Comparison of ENCODE assay signal across 9 mouse cellular contexts in genomic region chr2:164787032-164787431, GRCm38 (mm10). TPM values are rescaled to one million over a fixed set of nuclear protein-coding genes. Genes with fewer than 3 reads are reported as not detected.
DNase-seq lines count a peak whose midpoint lies in the region; ATAC-seq and TF ChIP-seq lines count a peak whose summit lies in the region.
"Had no signal": no experiment of that assay in that cellular context is flagged by ENCODE, and none has a peak within 500 bp of the region (broad histone marks: within the 10 kb centered on the region; RNA-seq: fewer than 3 reads in every experiment).

No protein-coding gene starts in this region.

- no peaks in the 10 kb centered on the region for H3K9me3 ChIP-seq in midbrain, embryonic 10.5 days (replicated peaks)
- no peaks in the 10 kb centered on the region for H3K9me3 ChIP-seq in midbrain, embryonic 11.5 days (ENCODE audit: control insufficient read depth, low read length)
- H3K9me3 ChIP-seq in heart, postnatal 0 days (replicated peaks; ENCODE audit: control insufficient read depth, low read length), result no peaks in the 10 kb centered on the region
- no peaks in the 10 kb centered on the region for H3K9me3 ChIP-seq in liver, embryonic 16.5 days (replicated peaks; ENCODE audit: control insufficient read depth, low read length)
- H3K9me3 ChIP-seq in stomach, postnatal 0 days (ENCODE audit: control insufficient read depth, low read length), result no peaks in the 10 kb centered on the region
- H3K9me3 ChIP-seq: megakaryocyte, embryonic 14.5 days had no signal

- H3K4me1 ChIP-seq in midbrain, embryonic 10.5 days, result peaks cover 34% of the 10 kb centered on the region
- peaks cover 8% of the 10 kb centered on the region for H3K4me1 ChIP-seq in midbrain, embryonic 11.5 days (ENCODE audit: control insufficient read depth, insufficient read depth, low read length)
- H3K4me1 ChIP-seq in heart, postnatal 0 days (ENCODE audit: control insufficient read depth, insufficient read depth), result peaks cover 20% of the 10 kb centered on the region
- H3K4me1 ChIP-seq in liver, embryonic 16.5 days (ENCODE audit: control insufficient read depth, low read depth, low read length), result peaks cover 35% of the 10 kb centered on the region
- H3K4me1 ChIP-seq in stomach, postnatal 0 days (replicated peaks; ENCODE audit: control insufficient read depth, insufficient read depth), result 0 out of 2 replicates have a peak, but pooled peaks cover 3% of the 10 kb centered on the region

- H3K27ac ChIP-seq in midbrain, embryonic 10.5 days (replicated peaks), result no peak overlapping the region
- no peak overlapping the region for H3K27ac ChIP-seq in midbrain, embryonic 11.5 days (ENCODE audit: low read depth, low read length)
- H3K27ac ChIP-seq in heart, postnatal 0 days (ENCODE audit: low read depth), result peak overlapping the region; percentile 89
- no peak overlapping the region for H3K27ac ChIP-seq in liver, embryonic 16.5 days (ENCODE audit: low read length)
- H3K27ac ChIP-seq in stomach, postnatal 0 days (replicated peaks), result 0 out of 2 replicates have a peak overlapping the region, but pooled peaks have one; percentile 18

- no peak overlapping the region; the same call in 1 of the 2 replicates for H3K4me2 ChIP-seq in midbrain, embryonic 11.5 days
- peak overlapping the region; percentile 86 for H3K4me2 ChIP-seq in heart, postnatal 0 days (ENCODE audit: low read depth, low read length)
- peak overlapping the region; percentile 98 for H3K4me2 ChIP-seq in liver, embryonic 16.5 days (ENCODE audit: low read depth, low read length)
- peak overlapping the region; percentile 90 for H3K4me2 ChIP-seq in stomach, postnatal 0 days (replicated peaks; ENCODE audit: low read depth)

- no peak for TF ChIP-seq EP300 in heart, postnatal 0 days (IDR thresholded peaks at IDR 0.05; ENCODE audit: low read depth)
- TF ChIP-seq EP300 in stomach, postnatal 0 days (optimal IDR thresholded peaks at IDR 0.05), result no peak

- TF ChIP-seq CTCF in heart, postnatal 0 days (IDR thresholded peaks at IDR 0.05; ENCODE audit: low read depth), result no peak
- TF ChIP-seq CTCF in stomach, postnatal 0 days (IDR thresholded peaks at IDR 0.05; ENCODE audit: low read depth), result no peak

- no peak overlapping the region for H3K9ac ChIP-seq in midbrain, embryonic 11.5 days (ENCODE audit: low read length)
- H3K9ac ChIP-seq in heart, postnatal 0 days (replicated peaks; ENCODE audit: low read depth, low read length), result peak overlapping the region; percentile 77
- 0 out of 2 replicates have a peak overlapping the region, but pooled peaks have one; percentile 18 for H3K9ac ChIP-seq in liver, embryonic 16.5 days (ENCODE audit: low read depth, low read length)
- no peak overlapping the region for H3K9ac ChIP-seq in stomach, postnatal 0 days (ENCODE audit: low read length)

- peaks cover 33% of the 10 kb centered on the region for H3K36me3 ChIP-seq in midbrain, embryonic 10.5 days
- H3K36me3 ChIP-seq in midbrain, embryonic 11.5 days (ENCODE audit: control insufficient read depth, insufficient read depth, low read length), result peaks cover under 1% of the 10 kb centered on the region; the same call in 1 of the 2 replicates
- H3K36me3 ChIP-seq in heart, postnatal 0 days (replicated peaks; ENCODE audit: control insufficient read depth, insufficient read depth, low read length), result peaks cover 27% of the 10 kb centered on the region
- peaks cover 8% of the 10 kb centered on the region for H3K36me3 ChIP-seq in liver, embryonic 16.5 days (ENCODE audit: control insufficient read depth, insufficient read depth)
- H3K36me3 ChIP-seq in stomach, postnatal 0 days (ENCODE audit: control insufficient read depth, insufficient read depth, low read length), result peaks cover 4% of the 10 kb centered on the region

- ATAC-seq in midbrain, embryonic 11.5 days (ENCODE audit: low FRiP score), result no peak
- ATAC-seq in heart, postnatal 0 days (ENCODE audit: insufficient read depth, low read depth), result no peak
- ATAC-seq in liver, embryonic 16.5 days (ENCODE audit: low read depth), result no peak
- no peak for ATAC-seq in stomach, postnatal 0 days (ENCODE audit: low FRiP score, low TSS enrichment)
- ATAC-seq: activated CD4-positive, CD25-positive, alpha-beta regulatory T cell, adult 4 months had no signal

- peak overlapping the region; percentile 77; the same call in 1 of the 2 replicates for H3K4me3 ChIP-seq in midbrain, embryonic 10.5 days
- no peak overlapping the region for H3K4me3 ChIP-seq in midbrain, embryonic 11.5 days (ENCODE audit: low read depth, low read length)
- peak overlapping the region; percentile 76 for H3K4me3 ChIP-seq in heart, postnatal 0 days (ENCODE audit: low read depth, low read length)
- peak overlapping the region; percentile 71 for H3K4me3 ChIP-seq in liver, embryonic 16.5 days (ENCODE audit: low read depth, low read length)
- H3K4me3 ChIP-seq in stomach, postnatal 0 days (ENCODE audit: low read depth, low read length), result peak overlapping the region; percentile 74; the same call in 1 of the 2 replicates

- WGBS in midbrain, embryonic 10.5 days, result 91% methylated on average over 3 of the region's 3 CpGs
- 87% methylated on average over 3 of the region's 3 CpGs for WGBS in midbrain, embryonic 11.5 days
- 68% methylated on average over 3 of the region's 3 CpGs for WGBS in heart, postnatal 0 days
- WGBS in liver, embryonic 16.5 days (ENCODE audit: insufficient replicate concordance), result 66% methylated on average over 3 of the region's 3 CpGs
- 73% methylated on average over 3 of the region's 3 CpGs for WGBS in stomach, postnatal 0 days

- DNase-seq in midbrain, embryonic 10.5 days (ENCODE audit: low spot score), result no peak
- no peak for DNase-seq in midbrain, embryonic 11.5 days (ENCODE audit: low spot score, missing footprints)
- DNase-seq in heart, postnatal 0 days (ENCODE audit: low spot score), result no peak
- no peak for DNase-seq in stomach, postnatal 0 days (ENCODE audit: low spot score)
- no peak for DNase-seq in thymus, postnatal 25 days
- DNase-seq in spleen, postnatal 14 days (ENCODE audit: low spot score in 2 of 2), result no peak

- peaks cover 13% of the 10 kb centered on the region; the same call in 1 of the 2 replicates for H3K27me3 ChIP-seq in midbrain, embryonic 10.5 days (ENCODE audit: low read depth, poor library complexity, severe bottlenecking)
- no peaks in the 10 kb centered on the region for H3K27me3 ChIP-seq in midbrain, embryonic 11.5 days (ENCODE audit: control insufficient read depth, insufficient read depth, low read length)
- H3K27me3 ChIP-seq in heart, postnatal 0 days (ENCODE audit: control insufficient read depth, insufficient read depth, low read length), result no peaks in the 10 kb centered on the region
- no peaks in the 10 kb centered on the region for H3K27me3 ChIP-seq in liver, embryonic 16.5 days (ENCODE audit: control insufficient read depth, insufficient read depth, low read depth, low read length)
- H3K27me3 ChIP-seq in stomach, postnatal 0 days (ENCODE audit: control insufficient read depth, insufficient read depth, low read length), result no peaks in the 10 kb centered on the region

RNA-seq across cellular contexts. Expression of gene Snx21, which starts 1.4 kb away (rescaled TPM):
- 12.0 and 12.3 TPM in 2 replicates for polyA plus RNA-seq in midbrain, embryonic 10.5 days (2016; fragmentation: Nextera tagmentation; extraction: Ambion mirVana)
- polyA plus RNA-seq in midbrain, embryonic 11.5 days (2014; fragmentation: Nextera tagmentation; extraction: Ambion mirVana), result 10.4 and 11.7 TPM in 2 replicates
- 46.4 and 98.1 TPM in 2 replicates for total RNA-seq in heart, postnatal 0 days (2014; rRNA removed; ENCODE audit: low replicate concordance)
- 29.8 and 30.8 TPM in 2 replicates for polyA plus RNA-seq in heart, postnatal 0 days (2015; fragmentation: Nextera tagmentation; extraction: Ambion mirVana)
- polyA plus RNA-seq in liver, embryonic 16.5 days (2015; fragmentation: Nextera tagmentation; extraction: Ambion mirVana), result 9.4 and 12.1 TPM in 2 replicates
- 13.9 and 14.9 TPM in 2 replicates for polyA plus RNA-seq in stomach, postnatal 0 days (2015; fragmentation: Nextera tagmentation; extraction: Ambion mirVana)

RNA-seq across cellular contexts. Expression of gene Tnnc2, which starts 7.3 kb away (rescaled TPM):
- not detected in 2 replicates for polyA plus RNA-seq in midbrain, embryonic 10.5 days (2016; fragmentation: Nextera tagmentation; extraction: Ambion mirVana)
- not detected in 2 replicates for polyA plus RNA-seq in midbrain, embryonic 11.5 days (2014; fragmentation: Nextera tagmentation; extraction: Ambion mirVana)
- total RNA-seq in heart, postnatal 0 days (2014; rRNA removed; ENCODE audit: low replicate concordance), result 4.9 and 5.0 TPM in 2 replicates
- polyA plus RNA-seq in heart, postnatal 0 days (2015; fragmentation: Nextera tagmentation; extraction: Ambion mirVana), result 0.18 and 0.25 TPM in 2 replicates
- polyA plus RNA-seq in liver, embryonic 16.5 days (2015; fragmentation: Nextera tagmentation; extraction: Ambion mirVana), result 29.4 and 67.5 TPM in 2 replicates
- 7.0 and 8.5 TPM in 2 replicates for polyA plus RNA-seq in stomach, postnatal 0 days (2015; fragmentation: Nextera tagmentation; extraction: Ambion mirVana)
- polyA plus RNA-seq: activated CD4-positive, CD25-positive, alpha-beta regulatory T cell, adult 4 months had no signal

RNA-seq across cellular contexts. Expression of gene Ube2c, which starts 17.3 kb away (rescaled TPM):
- polyA plus RNA-seq in midbrain, embryonic 10.5 days (2016; fragmentation: Nextera tagmentation; extraction: Ambion mirVana), result 575 and 639 TPM in 2 replicates
- 520 and 544 TPM in 2 replicates for polyA plus RNA-seq in midbrain, embryonic 11.5 days (2014; fragmentation: Nextera tagmentation; extraction: Ambion mirVana)
- total RNA-seq in heart, postnatal 0 days (2014; rRNA removed; ENCODE audit: low replicate concordance), result 175 and 320 TPM in 2 replicates
- polyA plus RNA-seq in heart, postnatal 0 days (2015; fragmentation: Nextera tagmentation; extraction: Ambion mirVana), result 116 and 117 TPM in 2 replicates
- polyA plus RNA-seq in liver, embryonic 16.5 days (2015; fragmentation: Nextera tagmentation; extraction: Ambion mirVana), result 632 and 661 TPM in 2 replicates
- 74.1 and 104 TPM in 2 replicates for polyA plus RNA-seq in stomach, postnatal 0 days (2015; fragmentation: Nextera tagmentation; extraction: Ambion mirVana)

RNA-seq across cellular contexts. Expression of gene Acot8, which starts 17.6 kb away (rescaled TPM):
- polyA plus RNA-seq in midbrain, embryonic 10.5 days (2016; fragmentation: Nextera tagmentation; extraction: Ambion mirVana), result 14.9 and 15.3 TPM in 2 replicates
- polyA plus RNA-seq in midbrain, embryonic 11.5 days (2014; fragmentation: Nextera tagmentation; extraction: Ambion mirVana), result 10.2 and 12.6 TPM in 2 replicates
- total RNA-seq in heart, postnatal 0 days (2014; rRNA removed; ENCODE audit: low replicate concordance), result 10.6 and 28.9 TPM in 2 replicates
- 11.4 and 14.1 TPM in 2 replicates for polyA plus RNA-seq in heart, postnatal 0 days (2015; fragmentation: Nextera tagmentation; extraction: Ambion mirVana)
- 19.8 and 20.6 TPM in 2 replicates for polyA plus RNA-seq in liver, embryonic 16.5 days (2015; fragmentation: Nextera tagmentation; extraction: Ambion mirVana)
- 39.4 and 43.8 TPM in 2 replicates for polyA plus RNA-seq in stomach, postnatal 0 days (2015; fragmentation: Nextera tagmentation; extraction: Ambion mirVana)

RNA-seq across cellular contexts. Expression of gene Zswim3, which starts 17.9 kb away (rescaled TPM):
- 9.7 and 11.6 TPM in 2 replicates for polyA plus RNA-seq in midbrain, embryonic 10.5 days (2016; fragmentation: Nextera tagmentation; extraction: Ambion mirVana)
- polyA plus RNA-seq in midbrain, embryonic 11.5 days (2014; fragmentation: Nextera tagmentation; extraction: Ambion mirVana), result 11.4 and 12.6 TPM in 2 replicates
- total RNA-seq in heart, postnatal 0 days (2014; rRNA removed; ENCODE audit: low replicate concordance), result 0.93 and 2.8 TPM in 2 replicates
- polyA plus RNA-seq in heart, postnatal 0 days (2015; fragmentation: Nextera tagmentation; extraction: Ambion mirVana), result 3.3 and 3.4 TPM in 2 replicates
- 4.3 TPM in 2 replicates for polyA plus RNA-seq in liver, embryonic 16.5 days (2015; fragmentation: Nextera tagmentation; extraction: Ambion mirVana)
- polyA plus RNA-seq in stomach, postnatal 0 days (2015; fragmentation: Nextera tagmentation; extraction: Ambion mirVana), result 3.8 and 4.4 TPM in 2 replicates

Comparison
In these comparisons a context has a peak if more than half of its experiments do, and no peak if none do; other contexts are left out.
1. H3K27ac ChIP-seq: peak in heart, postnatal 0 days (single experiment) and stomach, postnatal 0 days (single experiment); none in midbrain, embryonic 10.5 days (single experiment), midbrain, embryonic 11.5 days (single experiment) and liver, embryonic 16.5 days (single experiment).
2. H3K9ac ChIP-seq: peak in heart, postnatal 0 days (single experiment) and liver, embryonic 16.5 days (single experiment); none in midbrain, embryonic 11.5 days (single experiment) and stomach, postnatal 0 days (single experiment).